Mouse (Mus musculus) intestine, embryonic 15.5 days (tissue): ENCODE results near the gene Mfng. TPM values are rescaled to one million over a fixed set of nuclear protein-coding genes. Genes with fewer than 3 reads are reported as not detected.

Experiments
- ATAC-seq: fragments of 200-750 bp; cut with Nextera tagmentation; 2 replicates; pipeline ENCODE4 v1.8.0; 2017; ENCODE audit warnings: moderate TSS enrichment, moderate library complexity
- H3K27ac ChIP-seq: fragments of 300-500 bp; sonication (generic); 2 replicates; pipeline ENCODE4 v1.5.1; 2015; ENCODE audit warnings: mild to moderate bottlenecking, inconsistent platforms
- H3K27me3 ChIP-seq: fragments of 300-500 bp; sonication (generic); replicated peaks from 2 replicates; pipeline ENCODE4 v1.6.1; 2015; ENCODE audit warnings: inconsistent platforms
- H3K36me3 ChIP-seq: fragments of 300-500 bp; sonication (generic); 2 replicates; pipeline ENCODE4 v1.6.1; 2015; ENCODE audit warnings: inconsistent platforms
- H3K4me1 ChIP-seq: fragments of 300-500 bp; sonication (generic); replicated peaks from 2 replicates; pipeline ENCODE4 v1.6.1; 2015; ENCODE audit warnings: inconsistent platforms
- H3K4me2 ChIP-seq: fragments of 300-500 bp; sonication (generic); replicated peaks from 2 replicates; pipeline ENCODE4 v1.6.1; 2015; ENCODE audit warnings: mild to moderate bottlenecking, inconsistent platforms
- H3K4me3 ChIP-seq: fragments of 300-500 bp; sonication (generic); replicated peaks from 2 replicates; pipeline ENCODE4 v1.5.1; 2015; ENCODE audit warnings: inconsistent platforms
- H3K9ac ChIP-seq: fragments of 300-500 bp; sonication (generic); 2 replicates; pipeline ENCODE4 v1.6.1; 2015; ENCODE audit warnings: inconsistent platforms
- H3K9me3 ChIP-seq: fragments of 300-500 bp; sonication (generic); 2 replicates; pipeline ENCODE4 v1.6.1; 2016; ENCODE audit warnings: inconsistent platforms
- WGBS: fragments of 180-500 bp; shearing (Covaris S2); methylation state at CpG from one replicate; pipeline ENCODE4 v1.1.7; 2015; 5-methylcytosine and 5-hydroxymethylcytosine counted together
- polyA plus RNA-seq: library from polyadenylated mRNA; unstranded; fragments of >200 nt; fragmentation: Nextera tagmentation; extraction: Ambion mirVana; gene quantifications from 2 replicates; pipeline ENCODE4 v1.2.1, GENCODE M21; 2015

Mfng gene
- polyA plus RNA-seq, 1 experiment from 2014 or later: 20.4 TPM

DNA sequence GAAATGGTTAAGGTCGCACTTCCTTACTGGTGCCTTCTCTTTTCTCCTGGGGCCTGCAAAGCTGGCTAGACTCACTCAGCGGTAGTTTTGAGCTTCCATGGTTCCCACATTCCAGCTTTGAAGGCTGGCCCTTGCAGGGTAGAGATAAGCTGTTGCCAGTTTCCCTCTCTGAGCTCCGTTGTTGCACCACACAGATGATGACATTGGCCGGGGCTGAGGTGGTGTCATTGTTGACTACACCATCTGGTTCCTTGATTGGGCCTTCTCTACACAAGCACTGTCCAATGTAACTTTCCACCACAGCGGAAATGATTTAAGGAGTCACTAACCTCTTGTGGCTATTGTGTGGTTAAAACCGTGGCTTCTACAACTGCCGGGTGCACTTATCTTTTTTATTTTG is 52.7 kb downstream of the Mfng start:
- Histone ChIP-seq H3K9ac (no peak overlapping the region), H3K4me2 (no peak overlapping the region), H3K4me1 (peaks cover 15% of the 10 kb centered on the region; the same call in 1 of the 2 replicates), H3K9me3 (no peaks in the 10 kb centered on the region), H3K36me3 (no peaks in the 10 kb centered on the region), H3K4me3 (no peak overlapping the region), H3K27ac (no peak overlapping the region), H3K27me3 (peaks cover 61% of the 10 kb centered on the region)
- ATAC-seq: no peak
- WGBS: 69% methylated on average over 7 of the region's 7 CpGs

DNA sequence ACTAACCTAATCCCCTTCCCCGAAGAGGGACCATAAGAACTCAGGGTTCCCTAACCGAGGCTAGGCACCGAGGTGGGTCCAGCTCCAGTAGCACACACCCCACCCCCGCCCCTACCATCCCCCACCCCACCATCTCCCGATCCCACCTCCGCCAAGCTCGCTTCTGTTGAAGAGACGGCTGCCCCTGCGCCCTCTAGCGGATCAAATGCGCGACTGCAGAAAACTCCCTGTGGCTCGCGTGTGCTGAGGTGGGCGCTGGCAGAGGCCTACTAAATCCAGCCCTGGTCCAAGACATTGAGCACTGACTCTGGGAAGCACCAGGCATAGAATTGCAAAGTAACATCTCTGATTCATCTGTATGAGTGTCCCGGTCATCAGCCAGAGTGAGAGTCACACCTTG is 53.2 kb downstream of the Mfng start:
- Histone ChIP-seq H3K36me3 (no peaks in the 10 kb centered on the region), H3K4me2 (no peak overlapping the region), H3K9me3 (no peaks in the 10 kb centered on the region), H3K27me3 (peaks cover 66% of the 10 kb centered on the region), H3K4me3 (no peak overlapping the region), H3K4me1 (peaks cover 15% of the 10 kb centered on the region; the same call in 1 of the 2 replicates), H3K9ac (no peak overlapping the region), H3K27ac (no peak overlapping the region)
- no peak; the same call in 1 of the 2 replicates for ATAC-seq
- 2% methylated on average over 16 of the region's 16 CpGs for WGBS

DNA sequence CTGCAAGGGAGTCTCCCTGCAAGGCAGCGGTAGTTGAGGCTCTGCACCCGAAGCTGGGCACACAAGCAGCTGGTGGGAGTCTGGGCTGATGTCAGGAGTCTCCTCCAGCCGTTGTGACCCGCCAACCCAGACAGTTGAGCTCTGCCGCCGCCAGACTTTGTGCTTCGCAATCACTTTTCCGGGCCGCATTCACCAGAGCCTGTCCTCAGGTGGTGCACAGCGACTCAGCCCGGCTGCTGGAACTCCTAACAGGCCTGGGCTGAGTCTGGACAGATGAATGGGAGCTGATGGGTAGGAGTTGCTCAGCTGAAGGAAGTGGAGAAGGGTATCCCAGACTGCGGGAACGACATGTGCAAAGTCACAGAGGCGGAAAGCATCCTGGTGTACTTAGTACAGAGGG is 53.9 kb downstream of the Mfng start:
- H3K4me3 ChIP-seq: no peak overlapping the region
- H3K9me3 ChIP-seq: no peaks in the 10 kb centered on the region
- H3K4me1 ChIP-seq: peaks cover 15% of the 10 kb centered on the region; the same call in 1 of the 2 replicates
- no peak for ATAC-seq
- H3K4me2 ChIP-seq: no peak overlapping the region
- no peak overlapping the region for H3K27ac ChIP-seq
- H3K36me3 ChIP-seq: no peaks in the 10 kb centered on the region
- H3K27me3 ChIP-seq: peaks cover 72% of the 10 kb centered on the region
- 9% methylated on average over 14 of the region's 14 CpGs for WGBS
- no peak overlapping the region for H3K9ac ChIP-seq

DNA sequence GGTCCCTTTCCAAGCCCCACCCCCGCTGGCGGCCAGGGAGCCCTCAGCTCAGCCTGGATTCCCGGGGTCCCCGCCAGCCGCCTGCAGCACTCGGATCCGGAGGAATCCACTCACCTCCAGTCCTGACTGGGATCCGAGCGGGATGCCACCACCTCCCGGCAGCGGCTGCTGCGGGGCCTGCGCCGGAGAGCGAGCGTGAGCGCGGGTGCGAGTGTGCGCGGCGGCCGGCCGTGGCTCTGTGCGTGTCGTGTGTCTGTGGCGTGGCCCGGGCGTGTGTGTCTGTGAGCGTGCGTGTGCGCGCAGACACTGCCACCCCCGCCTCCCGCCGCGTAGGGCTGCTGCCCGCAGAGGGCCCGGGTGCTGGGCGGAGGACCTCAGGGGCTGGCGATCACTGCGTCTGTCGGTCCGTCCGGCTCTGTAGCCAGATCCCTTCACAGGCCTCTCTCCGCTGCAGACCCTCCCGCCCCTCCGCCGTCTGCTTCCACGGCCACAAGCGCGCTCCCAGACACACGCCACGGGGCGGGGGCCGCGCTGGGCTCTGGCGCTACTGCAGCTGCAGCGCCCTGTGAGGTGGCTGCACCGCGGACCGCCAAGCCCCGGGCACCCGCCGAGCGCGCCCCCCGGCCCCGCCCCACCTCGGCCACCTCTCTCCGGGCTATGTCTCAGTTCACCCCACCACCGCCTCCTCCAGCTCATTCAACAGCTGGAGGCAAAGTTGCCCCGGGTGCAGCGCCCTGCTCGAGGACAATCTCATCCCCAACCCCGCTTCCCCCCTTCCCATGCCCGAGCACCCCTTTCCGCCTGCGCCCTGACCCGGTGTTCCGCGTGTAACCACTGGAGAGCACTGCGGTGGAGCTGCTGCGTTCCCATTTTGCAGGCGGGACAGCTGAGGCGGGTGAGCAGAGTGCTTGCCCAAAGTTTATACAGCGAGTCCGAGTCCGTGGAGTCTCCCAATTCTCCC is 54.7 kb downstream of the Mfng start, which contains the start of gene Elfn2:
Elfn2 (minus strand) TSS at position 482 of the 961 bp plus-strand sequence.
- Histone ChIP-seq H3K36me3 (no peaks in the 10 kb centered on the region), H3K9ac (peak within 1 kb of the TSS; percentile 13; the same call in 1 of the 2 replicates), H3K27ac (no peak within 1 kb of the TSS), H3K4me3 (peak within 1 kb of the TSS; percentile 41), H3K27me3 (peaks cover 81% of the 10 kb centered on the region), H3K4me1 (peaks cover 15% of the 10 kb centered on the region; the same call in 1 of the 2 replicates), H3K9me3 (no peaks in the 10 kb centered on the region), H3K4me2 (peak within 1 kb of the TSS; percentile 77)
- WGBS: 2% methylated on average over 87 of the region's 89 CpGs
- ATAC-seq: 0 out of 2 replicates have a peak, but pooled peaks have one; percentile 36

DNA sequence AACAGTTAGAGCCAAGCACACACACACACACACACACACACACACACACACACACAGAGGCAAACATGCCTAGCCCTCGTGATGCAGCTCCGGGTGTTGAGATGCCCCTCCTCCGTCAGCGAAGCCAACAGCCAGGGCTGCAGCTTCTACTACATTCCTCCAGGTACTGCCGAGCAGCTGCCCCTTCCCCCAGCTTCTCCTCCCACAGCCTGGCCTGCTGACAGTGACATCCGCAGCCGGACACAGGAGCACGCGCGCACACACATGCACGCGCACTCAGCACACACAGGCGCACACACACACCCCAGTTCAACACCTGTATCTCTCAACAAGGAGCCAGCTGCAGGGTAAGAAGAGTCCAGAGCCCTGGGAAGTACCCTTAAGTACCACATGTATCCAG is 56.3 kb downstream of the Mfng start:
- 44% methylated on average over 13 of the region's 13 CpGs for WGBS
- peaks cover 93% of the 10 kb centered on the region for H3K27me3 ChIP-seq

DNA sequence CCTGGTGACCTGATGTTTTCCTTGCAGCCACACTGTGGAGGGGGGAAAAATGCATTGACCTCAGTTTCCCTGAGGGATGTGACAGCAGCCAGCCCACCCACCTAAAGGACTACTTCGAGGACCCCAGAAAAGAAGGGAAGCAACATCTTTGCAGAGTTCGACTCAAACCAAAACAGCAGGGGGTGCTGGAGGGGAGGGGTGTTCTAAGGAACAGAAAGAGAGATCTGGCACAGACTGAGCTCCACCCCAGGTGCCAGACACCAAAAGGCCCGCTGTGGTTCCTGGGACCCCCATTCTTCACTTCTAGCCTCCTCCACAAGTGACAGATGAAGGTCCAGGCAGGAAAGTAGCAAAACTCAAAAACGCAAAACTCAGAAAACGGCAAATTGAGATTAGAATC is 57.4 kb downstream of the Mfng start:
- H3K9ac ChIP-seq: no peak overlapping the region
- no peak overlapping the region for H3K4me3 ChIP-seq
- peaks cover 15% of the 10 kb centered on the region; the same call in 1 of the 2 replicates for H3K4me1 ChIP-seq
- no peak overlapping the region for H3K4me2 ChIP-seq
- no peak for ATAC-seq
- WGBS: 38% methylated on average over 5 of the region's 5 CpGs
- no peak overlapping the region for H3K27ac ChIP-seq
- H3K9me3 ChIP-seq: no peaks in the 10 kb centered on the region
- peaks cover 99% of the 10 kb centered on the region for H3K27me3 ChIP-seq
- no peaks in the 10 kb centered on the region for H3K36me3 ChIP-seq

More for the DNA sequence above, 56.3 kb downstream of the Mfng start:
- ATAC-seq: no peak
- H3K9me3 ChIP-seq: no peaks in the 10 kb centered on the region
- no peak overlapping the region for H3K4me2 ChIP-seq
- H3K36me3 ChIP-seq: no peaks in the 10 kb centered on the region
- H3K4me1 ChIP-seq: peaks cover 15% of the 10 kb centered on the region; the same call in 1 of the 2 replicates
- H3K9ac ChIP-seq: no peak overlapping the region
- no peak overlapping the region for H3K4me3 ChIP-seq
- no peak overlapping the region for H3K27ac ChIP-seq

DNA sequence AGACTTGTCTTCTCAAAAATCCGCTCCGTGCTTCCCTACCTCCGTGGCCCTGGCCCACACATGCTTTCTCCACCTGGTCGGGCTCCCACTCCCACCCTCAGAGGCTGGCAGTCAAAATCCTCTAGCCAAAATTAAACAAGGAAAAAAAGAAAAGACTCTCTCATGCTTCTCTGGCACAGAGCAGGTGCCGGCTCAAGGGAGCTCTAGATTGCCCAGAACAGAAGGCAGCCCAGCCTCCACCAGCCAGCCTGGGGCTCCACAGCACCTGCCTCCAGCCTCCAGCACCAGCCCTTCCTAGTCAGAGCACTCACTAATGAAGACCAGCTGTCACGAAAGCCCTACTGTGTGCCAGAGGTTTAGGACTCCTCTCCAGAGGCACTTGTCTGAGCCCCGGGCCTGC is 59.5 kb downstream of the Mfng start:
- Histone ChIP-seq H3K4me3 (no peak overlapping the region), H3K4me1 (peaks cover 9% of the 10 kb centered on the region; the same call in 1 of the 2 replicates), H3K27ac (no peak overlapping the region), H3K36me3 (no peaks in the 10 kb centered on the region), H3K27me3 (peaks cover 87% of the 10 kb centered on the region), H3K9ac (no peak overlapping the region), H3K9me3 (no peaks in the 10 kb centered on the region), H3K4me2 (no peak overlapping the region)
- 83% methylated on average over 7 of the region's 7 CpGs for WGBS
- no peak for ATAC-seq

DNA sequence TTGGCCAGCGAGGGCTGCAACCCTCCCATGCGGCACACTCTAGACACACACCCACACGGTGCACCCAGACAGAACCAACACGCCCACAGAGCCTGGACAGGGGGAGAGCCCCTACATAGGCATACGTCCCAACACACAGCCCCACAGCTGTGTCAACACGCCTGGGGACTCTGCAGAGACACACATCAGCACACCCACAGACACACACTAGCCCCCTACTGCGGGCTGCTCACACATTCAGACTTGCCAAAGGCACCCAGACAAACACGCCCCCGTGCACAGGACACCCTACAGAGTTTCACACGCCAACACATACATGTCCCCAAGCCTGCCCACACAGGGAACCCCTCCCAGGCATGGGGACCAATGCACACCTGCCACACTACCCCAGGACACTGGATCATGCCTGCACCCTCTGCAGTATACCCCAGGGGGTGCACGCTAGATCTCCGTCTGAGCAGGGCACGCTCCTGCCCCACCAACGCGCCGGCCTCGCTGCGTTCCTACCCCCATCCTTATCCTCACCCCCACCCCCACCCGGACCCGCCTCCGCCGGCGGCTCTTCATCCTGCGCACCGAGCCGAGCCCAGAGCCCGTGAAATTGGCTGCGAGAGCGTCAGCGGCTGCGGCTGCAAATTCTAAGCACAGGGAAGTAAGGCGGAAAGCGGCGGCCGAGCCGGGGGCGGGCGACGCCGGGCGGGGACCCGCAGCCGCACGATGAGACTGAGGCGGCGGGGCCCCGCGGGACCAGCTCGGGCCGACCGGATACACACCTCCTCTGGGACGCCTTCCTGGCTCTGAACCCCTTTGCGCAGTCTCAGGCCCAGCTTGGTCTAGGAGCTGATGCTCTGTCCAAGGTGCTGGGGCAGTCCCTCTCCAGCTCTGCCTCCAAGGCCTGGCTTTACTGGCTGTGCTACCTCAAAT is 60.7 kb downstream of the Mfng start:
- 8% methylated on average over 53 of the region's 53 CpGs for WGBS
- Histone ChIP-seq H3K9me3 (no peaks in the 10 kb centered on the region), H3K4me1 (no peaks in the 10 kb centered on the region), H3K9ac (no peak overlapping the region), H3K4me3 (0 out of 2 replicates have a peak overlapping the region, but pooled peaks have one; percentile 11), H3K27me3 (peaks cover 77% of the 10 kb centered on the region), H3K27ac (no peak overlapping the region), H3K36me3 (no peaks in the 10 kb centered on the region), H3K4me2 (peak overlapping the region; percentile 42)
- ATAC-seq: no peak

DNA sequence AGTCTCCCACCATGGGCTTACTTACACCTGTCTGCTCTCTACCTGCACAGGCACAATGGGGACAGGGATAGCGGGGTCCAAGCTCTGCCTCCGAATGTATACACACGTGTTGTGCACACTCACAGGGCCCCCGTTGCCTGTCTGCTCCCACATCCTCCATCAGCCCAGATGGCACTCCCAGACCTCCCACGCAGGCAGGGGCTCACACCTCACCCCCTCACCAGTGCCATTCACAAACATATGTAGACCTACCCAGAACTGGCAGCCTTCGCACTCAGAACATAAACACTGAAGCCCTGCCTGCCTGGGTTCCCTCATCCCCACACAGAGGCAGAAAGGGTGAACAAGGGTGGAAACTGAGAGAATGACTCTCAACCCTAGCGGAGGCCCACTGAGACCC is 61.3 kb downstream of the Mfng start:
- Histone ChIP-seq H3K9ac (no peak overlapping the region), H3K4me2 (no peak overlapping the region), H3K4me1 (no peaks in the 10 kb centered on the region), H3K27ac (no peak overlapping the region), H3K9me3 (no peaks in the 10 kb centered on the region), H3K27me3 (peaks cover 71% of the 10 kb centered on the region), H3K4me3 (no peak overlapping the region), H3K36me3 (no peaks in the 10 kb centered on the region)
- WGBS: 72% methylated on average over 7 of the region's 7 CpGs
- ATAC-seq: no peak

DNA sequence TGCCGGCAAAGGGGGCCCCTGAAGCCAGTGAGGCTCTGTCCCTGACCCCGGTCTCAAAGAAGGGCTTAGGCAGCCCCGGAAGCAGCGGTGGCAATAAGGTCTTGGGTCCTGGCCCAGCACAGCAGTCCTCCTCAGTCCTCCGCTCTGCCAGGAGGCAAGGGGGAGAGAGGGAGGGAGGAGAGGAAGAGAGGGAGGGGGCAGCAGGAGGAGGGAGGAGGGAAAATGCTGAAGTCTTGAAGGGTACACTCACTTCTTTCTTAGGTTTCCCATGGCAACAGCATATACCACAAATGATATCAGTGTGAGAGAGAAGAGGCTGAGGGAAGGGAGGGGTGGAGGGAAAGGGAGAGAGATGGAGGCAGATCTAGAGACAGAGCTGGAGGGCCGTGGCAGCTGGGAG is 62.6 kb downstream of the Mfng start:
- Histone ChIP-seq H3K4me3 (no peak overlapping the region), H3K27me3 (peaks cover 57% of the 10 kb centered on the region), H3K9me3 (no peaks in the 10 kb centered on the region), H3K36me3 (no peaks in the 10 kb centered on the region), H3K9ac (no peak overlapping the region), H3K4me1 (no peaks in the 10 kb centered on the region), H3K27ac (no peak overlapping the region), H3K4me2 (no peak overlapping the region)
- ATAC-seq: no peak
- 53% methylated on average over 6 of the region's 6 CpGs for WGBS

DNA sequence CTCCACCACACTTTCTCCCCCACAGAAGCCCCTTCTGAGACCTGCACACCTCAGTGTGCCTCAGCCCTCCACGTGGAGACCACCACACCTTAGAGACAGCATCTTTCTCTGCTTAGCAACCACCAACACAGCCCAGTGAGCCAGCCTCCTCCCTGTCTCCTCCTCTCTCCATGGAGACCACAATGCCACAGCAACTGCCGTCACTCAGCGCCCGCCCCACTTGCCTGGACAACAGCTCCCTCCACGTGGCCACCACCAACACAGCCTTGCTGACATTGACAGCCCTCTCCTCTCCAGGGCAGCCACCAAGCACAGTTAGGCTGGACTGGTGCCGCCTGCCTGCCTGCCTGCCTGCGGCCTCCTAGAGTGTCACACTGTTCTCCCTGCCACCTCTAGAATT is 63.5 kb downstream of the Mfng start:
- peaks cover 49% of the 10 kb centered on the region for H3K27me3 ChIP-seq

DNA sequence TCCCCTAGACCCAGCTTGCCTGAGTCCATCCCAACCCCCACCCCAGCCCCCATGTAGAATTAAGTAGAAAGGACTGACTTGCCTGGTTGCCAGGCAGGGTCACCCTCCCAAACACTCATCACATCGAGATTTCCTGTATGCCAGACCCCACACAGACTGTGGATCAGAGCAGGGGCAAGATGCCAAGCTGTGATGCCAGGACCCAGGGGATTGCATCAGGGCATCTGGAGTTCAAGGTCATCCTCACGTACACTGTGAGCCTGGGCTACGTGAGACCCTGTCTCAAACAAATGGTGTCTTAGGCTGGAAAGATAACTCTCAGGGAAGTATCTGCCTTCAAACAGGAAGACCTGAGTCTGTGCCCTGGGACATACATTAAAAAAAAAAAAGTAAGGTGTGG is 66.6 kb downstream of the Mfng start:
- H3K9me3 ChIP-seq: no peaks in the 10 kb centered on the region
- no peak overlapping the region for H3K4me3 ChIP-seq
- no peak overlapping the region for H3K27ac ChIP-seq
- H3K4me1 ChIP-seq: no peaks in the 10 kb centered on the region
- no peak overlapping the region for H3K9ac ChIP-seq
- no peak overlapping the region for H3K4me2 ChIP-seq
- no peak for ATAC-seq
- H3K36me3 ChIP-seq: no peaks in the 10 kb centered on the region
- 24% methylated on average over 3 of the region's 3 CpGs for WGBS
- peaks cover 17% of the 10 kb centered on the region for H3K27me3 ChIP-seq

More for the DNA sequence above, 63.5 kb downstream of the Mfng start:
- Histone ChIP-seq H3K27ac (no peak overlapping the region), H3K4me3 (no peak overlapping the region), H3K9ac (no peak overlapping the region), H3K4me2 (no peak overlapping the region), H3K4me1 (no peaks in the 10 kb centered on the region), H3K9me3 (no peaks in the 10 kb centered on the region), H3K36me3 (no peaks in the 10 kb centered on the region)
- no peak for ATAC-seq
- WGBS: 36% methylated on average over 7 of the region's 7 CpGs
